In the genomic region with DNA sequence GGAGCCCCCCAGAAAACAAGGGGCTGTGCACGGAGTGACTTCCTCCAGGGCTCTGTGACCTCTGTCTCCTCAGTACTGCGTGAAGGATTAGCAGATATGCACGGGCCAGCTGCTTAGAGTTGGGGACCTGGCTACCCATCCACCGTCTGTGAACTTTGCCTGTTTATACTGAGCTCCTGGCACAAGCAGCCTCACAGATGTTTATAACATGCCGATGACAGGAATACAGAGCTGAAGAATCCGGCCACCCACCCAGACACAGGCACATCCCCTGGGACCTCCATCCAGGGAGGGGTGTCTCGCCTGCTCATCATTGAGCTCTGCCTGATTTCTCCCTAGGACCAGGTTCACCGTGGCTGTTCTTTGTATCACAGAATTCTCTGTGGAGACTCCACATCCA, we compare ENCODE assay signal across 21 mouse cellular contexts. TPM values are rescaled to one million over a fixed set of nuclear protein-coding genes. Genes with fewer than 3 reads are reported as not detected.
A peak's percentile ranks its signal among the peaks of the same experiment; 100 is the strongest.
DNase-seq lines count a peak whose midpoint lies in the region; ATAC-seq lines count a peak whose summit lies in the region.
"Had no signal": no experiment of that assay in that cellular context is flagged by ENCODE, and none has a peak within 500 bp of the region (broad histone marks: within the 10 kb centered on the region; RNA-seq: fewer than 3 reads in every experiment).

No protein-coding gene starts in this region.

- DNase-seq in heart, postnatal 25 days (ENCODE audit: low spot score) = no peak
- DNase-seq in lung, postnatal 25 days (ENCODE audit: low spot score) = no peak
- no peak for DNase-seq in kidney, postnatal 14 days
- DNase-seq: cerebellum, adult 11-12 months; cerebellum, postnatal 25 days; kidney, adult 8-10 months; kidney, postnatal 10 days; layer of hippocampus, postnatal 36 days; right cerebral cortex, postnatal 4 days; thymus, adult 2 months; thymus, postnatal 4 days had no signal

- no peaks in the 10 kb centered on the region for H3K36me3 ChIP-seq in heart, embryonic 12.5 days
- no peaks in the 10 kb centered on the region for H3K36me3 ChIP-seq in lung, embryonic 16.5 days (ENCODE audit: control insufficient read depth, insufficient read depth, low read length)
- no peaks in the 10 kb centered on the region for H3K36me3 ChIP-seq in intestine, embryonic 15.5 days
- H3K36me3 ChIP-seq in stomach, embryonic 16.5 days (ENCODE audit: control insufficient read depth, insufficient read depth, low read length) = no peaks in the 10 kb centered on the region
- H3K36me3 ChIP-seq: embryonic facial prominence, embryonic 13.5 days; hindbrain, embryonic 10.5 days; limb, embryonic 12.5 days; liver, embryonic 12.5 days had no signal

- WGBS in heart, embryonic 12.5 days = 56% methylated on average over 8 of the region's 8 CpGs
- 33% methylated on average over 8 of the region's 8 CpGs for WGBS in lung, embryonic 16.5 days
- 33% methylated on average over 8 of the region's 8 CpGs for WGBS in intestine, embryonic 15.5 days
- 32% methylated on average over 8 of the region's 8 CpGs for WGBS in stomach, embryonic 16.5 days

- 0 out of 2 replicates have a peak, but pooled peaks cover 3% of the 10 kb centered on the region for H3K4me1 ChIP-seq in heart, embryonic 12.5 days (replicated peaks)
- peaks cover 5% of the 10 kb centered on the region; the same call in 1 of the 2 replicates for H3K4me1 ChIP-seq in lung, embryonic 16.5 days (replicated peaks; ENCODE audit: control insufficient read depth, insufficient read depth, low read length)
- peaks cover 35% of the 10 kb centered on the region for H3K4me1 ChIP-seq in intestine, embryonic 15.5 days (replicated peaks)
- peaks cover 17% of the 10 kb centered on the region for H3K4me1 ChIP-seq in stomach, embryonic 16.5 days (ENCODE audit: control insufficient read depth, insufficient read depth, low read length)

- H3K27ac ChIP-seq in heart, embryonic 12.5 days (ENCODE audit: poor library complexity, severe bottlenecking) = no peak overlapping the region
- 0 out of 2 replicates have a peak overlapping the region, but pooled peaks have one; percentile 16 for H3K27ac ChIP-seq in lung, embryonic 16.5 days (ENCODE audit: low read length)
- peak overlapping the region; percentile 54; the same call in 1 of the 2 replicates for H3K27ac ChIP-seq in intestine, embryonic 15.5 days
- H3K27ac ChIP-seq in stomach, embryonic 16.5 days (ENCODE audit: low read length) = peak overlapping the region; percentile 41; the same call in 1 of the 2 replicates
- H3K27ac ChIP-seq: embryonic facial prominence, embryonic 13.5 days; forebrain, embryonic 13.5 days; limb, embryonic 12.5 days; liver, embryonic 12.5 days had no signal

- H3K9me3 ChIP-seq in heart, embryonic 12.5 days (replicated peaks) = peaks cover 6% of the 10 kb centered on the region; the same call in 1 of the 2 replicates
- H3K9me3 ChIP-seq in lung, embryonic 16.5 days (ENCODE audit: control insufficient read depth, low read length) = no peaks in the 10 kb centered on the region
- H3K9me3 ChIP-seq in intestine, embryonic 15.5 days = no peaks in the 10 kb centered on the region
- no peaks in the 10 kb centered on the region for H3K9me3 ChIP-seq in stomach, embryonic 16.5 days (replicated peaks; ENCODE audit: control insufficient read depth, low read length)
- H3K9me3 ChIP-seq: embryonic facial prominence, embryonic 13.5 days; forebrain, embryonic 13.5 days; limb, embryonic 12.5 days; liver, embryonic 12.5 days had no signal

- ATAC-seq in heart, embryonic 12.5 days (ENCODE audit: insufficient number of reproducible peaks, low FRiP score) = no peak
- no peak for ATAC-seq in lung, embryonic 16.5 days (ENCODE audit: low read depth)
- no peak for ATAC-seq in intestine, embryonic 15.5 days
- no peak for ATAC-seq in stomach, embryonic 16.5 days (ENCODE audit: insufficient read depth, low FRiP score)
- ATAC-seq: forebrain, embryonic 13.5 days; liver, embryonic 12.5 days had no signal

- H3K4me2 ChIP-seq in heart, embryonic 12.5 days = no peak overlapping the region
- H3K4me2 ChIP-seq in lung, embryonic 16.5 days (ENCODE audit: low read depth, low read length) = no peak overlapping the region
- 0 out of 2 replicates have a peak overlapping the region, but pooled peaks have one; percentile 14 for H3K4me2 ChIP-seq in intestine, embryonic 15.5 days (replicated peaks)
- H3K4me2 ChIP-seq in stomach, embryonic 16.5 days (ENCODE audit: low read depth, low read length) = no peak overlapping the region
- H3K4me2 ChIP-seq: embryonic facial prominence, embryonic 13.5 days; forebrain, embryonic 13.5 days; limb, embryonic 12.5 days; liver, embryonic 12.5 days had no signal

- 0 out of 2 replicates have a peak overlapping the region, but pooled peaks have one; percentile 20 for H3K9ac ChIP-seq in heart, embryonic 12.5 days
- H3K9ac ChIP-seq in lung, embryonic 16.5 days (ENCODE audit: low read length) = no peak overlapping the region
- H3K9ac ChIP-seq in intestine, embryonic 15.5 days = no peak overlapping the region
- peak overlapping the region; percentile 35; the same call in 1 of the 2 replicates for H3K9ac ChIP-seq in stomach, embryonic 16.5 days (ENCODE audit: low read length)
- H3K9ac ChIP-seq: embryonic facial prominence, embryonic 13.5 days; forebrain, embryonic 13.5 days; limb, embryonic 12.5 days; liver, embryonic 12.5 days had no signal

- intact Hi-C loops in heart, postnatal 25 days (cut with DNase I) = loop anchor here (5.0 kb wide), 1 partner anchor 70 kb away; no protein-coding TSS in a partner anchor

- peaks cover 5% of the 10 kb centered on the region; the same call in 1 of the 2 replicates for H3K27me3 ChIP-seq in heart, embryonic 12.5 days (replicated peaks)
- H3K27me3 ChIP-seq in lung, embryonic 16.5 days (ENCODE audit: control insufficient read depth, insufficient read depth, low read depth, low read length) = no peaks in the 10 kb centered on the region
- H3K27me3 ChIP-seq in intestine, embryonic 15.5 days (replicated peaks) = no peaks in the 10 kb centered on the region
- no peaks in the 10 kb centered on the region for H3K27me3 ChIP-seq in stomach, embryonic 16.5 days (ENCODE audit: control insufficient read depth, insufficient read depth, low read length)
- H3K27me3 ChIP-seq: embryonic facial prominence, embryonic 13.5 days; forebrain, embryonic 13.5 days; limb, embryonic 12.5 days; liver, embryonic 12.5 days had no signal

- H3K4me3 ChIP-seq in heart, embryonic 12.5 days = no peak overlapping the region
- H3K4me3 ChIP-seq in lung, embryonic 16.5 days (ENCODE audit: low read length) = no peak overlapping the region
- H3K4me3 ChIP-seq in intestine, embryonic 15.5 days (replicated peaks) = no peak overlapping the region
- no peak overlapping the region for H3K4me3 ChIP-seq in stomach, embryonic 16.5 days (replicated peaks; ENCODE audit: low read length)
- H3K4me3 ChIP-seq: embryonic facial prominence, embryonic 13.5 days; forebrain, embryonic 13.5 days; hindbrain, embryonic 10.5 days; limb, embryonic 12.5 days; liver, embryonic 12.5 days had no signal

RNA-seq across cellular contexts. Expression of gene Aatk, which starts 14.9 kb away (rescaled TPM):
- polyA plus RNA-seq in heart, embryonic 12.5 days (2016; fragmentation: Nextera tagmentation; extraction: Ambion mirVana) = 0.63 and 0.92 TPM in 2 replicates
- total RNA-seq in heart, postnatal 25 days (2021) = 1 to 10 TPM; 4.3 to 4.7 TPM
- polyA plus RNA-seq in lung, embryonic 16.5 days (2015; fragmentation: Nextera tagmentation; extraction: Ambion mirVana) = 2.0 and 2.2 TPM in 2 replicates
- 3.1 and 3.4 TPM in 2 replicates for polyA plus RNA-seq in intestine, embryonic 15.5 days (2015; fragmentation: Nextera tagmentation; extraction: Ambion mirVana)
- 1.9 and 3.3 TPM in 2 replicates for polyA plus RNA-seq in stomach, embryonic 16.5 days (2015; fragmentation: Nextera tagmentation; extraction: Ambion mirVana)
- total RNA-seq: megakaryocyte-erythroid progenitor cell, adult 5-6 weeks had no signal

RNA-seq across cellular contexts. Expression of gene Cep131, which starts 54.6 kb away (rescaled TPM):
- polyA plus RNA-seq in heart, embryonic 12.5 days (2016; fragmentation: Nextera tagmentation; extraction: Ambion mirVana) = 18.7 and 19.2 TPM in 2 replicates
- 1 to 10 TPM; 9.3 to 9.7 TPM for total RNA-seq in heart, postnatal 25 days (2021)
- 15.3 and 16.4 TPM in 2 replicates for polyA plus RNA-seq in lung, embryonic 16.5 days (2015; fragmentation: Nextera tagmentation; extraction: Ambion mirVana)
- polyA plus RNA-seq in intestine, embryonic 15.5 days (2015; fragmentation: Nextera tagmentation; extraction: Ambion mirVana) = 14.2 and 19.7 TPM in 2 replicates
- 11.8 and 12.0 TPM in 2 replicates for polyA plus RNA-seq in stomach, embryonic 16.5 days (2015; fragmentation: Nextera tagmentation; extraction: Ambion mirVana)

Comparison
In these comparisons a context has a peak if more than half of its experiments do, and no peak if none do; other contexts are left out.
1. H3K9ac ChIP-seq: peak in heart, embryonic 12.5 days (single experiment) and stomach, embryonic 16.5 days (single experiment); none in lung, embryonic 16.5 days (single experiment) and intestine, embryonic 15.5 days (single experiment).